Mouse (Mus musculus) midbrain, embryonic 11.5 days (tissue): ENCODE results near the gene Plxnc1. TPM values are rescaled to one million over a fixed set of nuclear protein-coding genes. Genes with fewer than 3 reads are reported as not detected.

Experiments used
- ATAC-seq: fragments of 200-750 bp; cut with Nextera tagmentation; 2 replicates; pipeline ENCODE4 v1.8.0; 2017; ENCODE audit warnings: moderate TSS enrichment, moderate library complexity; ENCODE audit not compliant: low FRiP score
- DNase-seq: peaks from one replicate; pipeline ENCODE4 v3.0.0; 2015; ENCODE audit warnings: low spot score; ENCODE audit errors: missing footprints
- H3K27ac ChIP-seq: fragments of 300-500 bp; sonication (generic); 2 replicates; pipeline ENCODE4 v1.5.1; 2014; ENCODE audit warnings: low read depth, low read length
- H3K27me3 ChIP-seq: fragments of 300-500 bp; sonication (generic); 2 replicates; pipeline ENCODE4 v1.6.1; 2014; ENCODE audit warnings: mild to moderate bottlenecking, low read length, moderate library complexity, mixed read lengths; ENCODE audit not compliant: control insufficient read depth, insufficient read depth
- H3K36me3 ChIP-seq: fragments of 300-500 bp; sonication (generic); 2 replicates; pipeline ENCODE4 v1.6.1; 2014; ENCODE audit warnings: mild to moderate bottlenecking, low read length, moderate library complexity, mixed read lengths; ENCODE audit not compliant: control insufficient read depth, insufficient read depth
- H3K4me1 ChIP-seq: fragments of 300-500 bp; sonication (generic); 2 replicates; pipeline ENCODE4 v1.6.1; 2014; ENCODE audit warnings: low read length; ENCODE audit not compliant: control insufficient read depth, insufficient read depth
- H3K4me2 ChIP-seq: fragments of 300-500 bp; sonication (generic); 2 replicates; pipeline ENCODE4 v1.6.1; 2014; ENCODE audit warnings: mild to moderate bottlenecking, moderate library complexity
- H3K4me3 ChIP-seq: fragments of 300-500 bp; sonication (generic); 2 replicates; pipeline ENCODE4 v1.5.1; 2014; ENCODE audit warnings: low read depth, low read length
- H3K9ac ChIP-seq: fragments of 300-500 bp; sonication (generic); 2 replicates; pipeline ENCODE4 v1.6.1; 2014; ENCODE audit warnings: low read length
- H3K9me3 ChIP-seq: fragments of 300-500 bp; sonication (generic); 2 replicates; pipeline ENCODE4 v1.6.1; 2016; ENCODE audit warnings: low read length; ENCODE audit not compliant: control insufficient read depth
- WGBS: fragments of 180-500 bp; shearing (Covaris S2); extraction: QIAGEN DNeasy Blood & Tissue Kit; methylation state at CpG from one replicate; pipeline ENCODE4 v1.1.7; 2014; 5-methylcytosine and 5-hydroxymethylcytosine counted together
- polyA plus RNA-seq: library from polyadenylated mRNA; unstranded; fragments of >200 nt; fragmentation: Nextera tagmentation; extraction: Ambion mirVana; gene quantifications from 2 replicates; pipeline ENCODE4 v1.2.1, GENCODE M21; 2014

Gene Plxnc1
- polyA plus RNA-seq, 1 experiment from 2014 or later: 6.3 TPM

- no peak for DNase-seq
- WGBS: 81% methylated on average over 9 of the region's 9 CpGs
- Histone ChIP-seq H3K4me2 (no peak overlapping the region), H3K9me3 (no peaks in the 10 kb centered on the region), H3K4me3 (no peak overlapping the region), H3K4me1 (peaks cover 5% of the 10 kb centered on the region), H3K27ac (no peak overlapping the region), H3K27me3 (no peaks in the 10 kb centered on the region), H3K36me3 (no peaks in the 10 kb centered on the region), H3K9ac (no peak overlapping the region)
- ATAC-seq: no peak
Observed at GRCm38 (mm10) chr10:94931961-94932832, 12.4 kb downstream of the Plxnc1 start.

GRCm38 (mm10) chr10:94928164-94928563, 16.5 kb downstream of the Plxnc1 start:
- DNase-seq: no peak
- Histone ChIP-seq H3K27ac (no peak overlapping the region), H3K27me3 (no peaks in the 10 kb centered on the region), H3K9me3 (no peaks in the 10 kb centered on the region), H3K9ac (no peak overlapping the region), H3K4me1 (peaks cover 13% of the 10 kb centered on the region), H3K4me3 (no peak overlapping the region), H3K4me2 (no peak overlapping the region), H3K36me3 (no peaks in the 10 kb centered on the region)
- 95% methylated on average over 4 of the region's 4 CpGs for WGBS
- no peak for ATAC-seq

- WGBS: 28% methylated on average over 3 of the region's 3 CpGs
- Histone ChIP-seq H3K9me3 (no peaks in the 10 kb centered on the region), H3K27me3 (no peaks in the 10 kb centered on the region), H3K4me3 (no peak overlapping the region), H3K4me2 (no peak overlapping the region), H3K27ac (peak overlapping the region; percentile 35; the same call in 1 of the 2 replicates), H3K4me1 (peaks cover 10% of the 10 kb centered on the region), H3K36me3 (no peaks in the 10 kb centered on the region), H3K9ac (no peak overlapping the region)
- no peak for DNase-seq
- no peak for ATAC-seq
Observed at GRCm38 (mm10) chr10:94926297-94926696, 18.3 kb downstream of the Plxnc1 start.

GRCm38 (mm10) chr10:94924878-94925277, 19.8 kb downstream of the Plxnc1 start:
- Histone ChIP-seq H3K27ac (no peak overlapping the region), H3K4me1 (peaks cover 10% of the 10 kb centered on the region), H3K4me3 (no peak overlapping the region), H3K27me3 (no peaks in the 10 kb centered on the region), H3K4me2 (no peak overlapping the region), H3K36me3 (no peaks in the 10 kb centered on the region), H3K9me3 (no peaks in the 10 kb centered on the region), H3K9ac (no peak overlapping the region)
- DNase-seq (no peak), ATAC-seq (no peak)
- 92% methylated on average over 4 of the region's 4 CpGs for WGBS

GRCm38 (mm10) chr10:94924450-94924849, 20.2 kb downstream of the Plxnc1 start:
- no peaks in the 10 kb centered on the region for H3K9me3 ChIP-seq
- ATAC-seq: no peak
- no peaks in the 10 kb centered on the region for H3K36me3 ChIP-seq
- no peak for DNase-seq
- WGBS: 85% methylated on average over 4 of the region's 4 CpGs
- no peak overlapping the region for H3K27ac ChIP-seq
- no peak overlapping the region for H3K4me3 ChIP-seq
- no peak overlapping the region for H3K4me2 ChIP-seq
- no peak overlapping the region for H3K9ac ChIP-seq
- H3K27me3 ChIP-seq: no peaks in the 10 kb centered on the region
- peaks cover 10% of the 10 kb centered on the region for H3K4me1 ChIP-seq

- H3K4me3 ChIP-seq: no peak overlapping the region
- H3K36me3 ChIP-seq: no peaks in the 10 kb centered on the region
- DNase-seq: no peak
- H3K27ac ChIP-seq: no peak overlapping the region
- 87% methylated on average over 7 of the region's 7 CpGs for WGBS
- H3K9me3 ChIP-seq: no peaks in the 10 kb centered on the region
- H3K9ac ChIP-seq: no peak overlapping the region
- no peak for ATAC-seq
- peaks cover 10% of the 10 kb centered on the region for H3K4me1 ChIP-seq
- H3K27me3 ChIP-seq: no peaks in the 10 kb centered on the region
- no peak overlapping the region for H3K4me2 ChIP-seq
Observed at GRCm38 (mm10) chr10:94923337-94923762, 21.3 kb downstream of the Plxnc1 start.

GRCm38 (mm10) chr10:94922848-94923247, 21.8 kb downstream of the Plxnc1 start:
- DNase-seq (no peak), ATAC-seq (no peak)
- Histone ChIP-seq H3K27ac (no peak overlapping the region), H3K4me2 (no peak overlapping the region), H3K4me3 (no peak overlapping the region), H3K9ac (no peak overlapping the region), H3K27me3 (no peaks in the 10 kb centered on the region), H3K36me3 (no peaks in the 10 kb centered on the region), H3K9me3 (no peaks in the 10 kb centered on the region), H3K4me1 (peaks cover 10% of the 10 kb centered on the region)
- WGBS: 91% methylated on average over 12 of the region's 12 CpGs

GRCm38 (mm10) chr10:94921751-94922150, 22.9 kb downstream of the Plxnc1 start:
- H3K9ac ChIP-seq: no peak overlapping the region
- no peak overlapping the region for H3K4me2 ChIP-seq
- H3K4me3 ChIP-seq: no peak overlapping the region
- no peaks in the 10 kb centered on the region for H3K27me3 ChIP-seq
- no peak overlapping the region for H3K27ac ChIP-seq
- no peaks in the 10 kb centered on the region for H3K9me3 ChIP-seq
- no peaks in the 10 kb centered on the region for H3K36me3 ChIP-seq
- DNase-seq (no peak), ATAC-seq (no peak)
- H3K4me1 ChIP-seq: peaks cover 10% of the 10 kb centered on the region
- 83% methylated on average over 6 of the region's 6 CpGs for WGBS

- DNase-seq (no peak), ATAC-seq (no peak)
- Histone ChIP-seq H3K9ac (no peak overlapping the region), H3K36me3 (no peaks in the 10 kb centered on the region), H3K9me3 (no peaks in the 10 kb centered on the region), H3K4me1 (no peaks in the 10 kb centered on the region; the same call in 1 of the 2 replicates), H3K4me2 (no peak overlapping the region), H3K27ac (no peak overlapping the region), H3K27me3 (no peaks in the 10 kb centered on the region), H3K4me3 (no peak overlapping the region)
- 87% methylated on average over 8 of the region's 8 CpGs for WGBS
Observed at GRCm38 (mm10) chr10:94920526-94920925, 24.1 kb downstream of the Plxnc1 start.
